Mouse (Mus musculus): ENCODE data around the gene Dbi. TPM values are rescaled to one million over a fixed set of nuclear protein-coding genes. Genes with fewer than 3 reads are reported as not detected.

Dbi gene
- 313 and 381 TPM in 2 replicates for polyA plus RNA-seq (2012; rRNA removed)
- polyA plus RNA-seq (2014; fragmentation: Nextera tagmentation; extraction: Ambion mirVana): 660 and 749 TPM in 2 replicates

DNA sequence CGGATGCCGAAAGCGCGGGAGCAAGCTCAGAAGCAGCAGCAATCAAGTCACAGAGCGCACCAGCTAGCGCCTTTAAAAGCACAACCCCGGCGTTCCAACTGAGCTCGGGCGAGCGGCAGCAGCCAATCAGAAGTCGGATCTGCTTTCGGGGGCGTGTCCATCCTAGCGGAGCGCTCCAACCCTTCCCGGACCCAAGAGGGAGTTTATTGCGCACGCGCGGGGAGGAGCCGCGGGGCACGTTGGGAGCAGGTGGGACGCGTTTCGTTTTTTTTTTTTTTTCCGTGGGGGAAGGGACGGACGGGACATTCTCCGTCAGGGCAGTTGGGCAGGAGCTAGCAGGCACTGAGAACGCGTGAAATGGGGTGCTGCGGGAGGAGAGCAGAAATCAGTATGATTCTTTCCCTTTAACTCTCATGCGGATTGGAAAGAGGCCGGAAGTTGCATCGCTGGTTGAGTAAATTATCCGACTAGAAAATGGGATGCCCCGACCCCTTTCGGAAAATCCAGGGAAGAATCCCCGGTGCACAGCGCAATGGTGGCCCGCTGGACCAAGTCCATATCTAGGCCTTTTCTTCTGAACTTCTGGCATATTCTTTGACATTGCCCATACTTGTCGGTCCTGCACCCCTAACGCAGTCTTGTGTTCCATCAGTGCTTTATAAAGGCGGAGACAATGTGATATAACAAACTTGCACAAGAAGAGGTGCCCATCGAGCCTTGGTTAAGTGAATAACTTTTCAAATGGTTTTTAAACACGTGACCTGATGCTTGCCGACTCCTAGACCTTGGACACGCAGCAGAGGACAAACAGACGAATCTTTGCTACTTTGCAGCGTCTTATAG is at the start of gene Dbi, which contains the start of gene 3110009E18Rik:
TSS of gene Dbi (minus strand) at position 110 of the 843 bp plus-strand sequence.
TSS of gene 3110009E18Rik (plus strand) at position 219 of the 843 bp plus-strand sequence.
- H3K9ac ChIP-seq (ENCODE audit: low read depth, low read length, severe bottlenecking): peak within 1 kb of the TSS; percentile 60
- H3K36me3 ChIP-seq (ENCODE audit: control insufficient read depth, insufficient read depth, low read length): peaks cover 4% of the 10 kb centered on the region
- TF ChIP-seq POLR2A (IDR thresholded peaks at IDR 0.05; ENCODE audit: borderline replicate concordance, extremely low read depth, insufficient read depth, insufficient read length): peak; percentile 81; the same call in 1 of the 2 replicates
- H3K9me3 ChIP-seq (ENCODE audit: control insufficient read depth, low read length): no peaks in the 10 kb centered on the region
- peak within 1 kb of the TSS; percentile 88 for H3K4me2 ChIP-seq (replicated peaks; ENCODE audit: low read depth, low read length, severe bottlenecking)
- peak within 1 kb of the TSS; percentile 51 for H3K4me3 ChIP-seq (replicated peaks; ENCODE audit: low read length)
- ATAC-seq (ENCODE audit: low FRiP score, low read depth) (peak; percentile 96), DNase-seq (ENCODE audit: low spot score) (peak; percentile 99)
- 2% methylated on average over 50 of the region's 52 CpGs for WGBS
- H3K27ac ChIP-seq (replicated peaks; ENCODE audit: low read depth, low read length): peak within 1 kb of the TSS; percentile 83
- H3K4me1 ChIP-seq (ENCODE audit: control insufficient read depth, insufficient read depth, low read length): peaks cover 10% of the 10 kb centered on the region
- H3K27me3 ChIP-seq (ENCODE audit: control insufficient read depth, insufficient read depth, low read length): no peaks in the 10 kb centered on the region

DNA sequence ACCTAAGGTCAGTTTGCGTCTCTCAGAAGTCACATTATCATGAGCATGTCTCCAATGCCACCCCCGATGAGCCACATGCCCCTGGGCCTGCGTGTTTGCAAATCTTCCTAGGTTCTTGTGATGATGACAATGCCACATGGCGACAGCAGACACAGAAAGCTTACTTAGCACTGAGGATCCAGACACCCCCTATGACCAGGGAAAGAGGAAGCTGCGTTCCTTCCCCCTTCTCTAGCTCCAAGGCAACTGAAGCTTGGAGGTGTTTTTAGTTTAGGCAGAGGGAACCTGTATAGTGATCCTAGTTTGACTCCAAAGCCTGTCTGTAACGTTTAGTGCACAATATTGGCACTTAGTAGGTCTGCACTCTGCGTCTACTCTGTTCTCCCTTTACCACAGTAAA is 49.4 kb upstream of the Dbi start:
- no peak for ATAC-seq (ENCODE audit: low FRiP score, low read depth)
- Histone ChIP-seq H3K4me3 (replicated peaks; ENCODE audit: low read length) (no peak overlapping the region), H3K36me3 (ENCODE audit: control insufficient read depth, insufficient read depth, low read length) (no peaks in the 10 kb centered on the region), H3K4me2 (replicated peaks; ENCODE audit: low read depth, low read length, severe bottlenecking) (no peak overlapping the region), H3K9ac (ENCODE audit: low read depth, low read length, severe bottlenecking) (no peak overlapping the region), H3K4me1 (ENCODE audit: control insufficient read depth, insufficient read depth, low read length) (no peaks in the 10 kb centered on the region), H3K9me3 (ENCODE audit: control insufficient read depth, low read length) (no peaks in the 10 kb centered on the region), H3K27ac (replicated peaks; ENCODE audit: low read depth, low read length) (no peak overlapping the region), H3K27me3 (ENCODE audit: control insufficient read depth, insufficient read depth, low read length) (no peaks in the 10 kb centered on the region)
- no peak for DNase-seq (ENCODE audit: low spot score)
- TF ChIP-seq POLR2A (IDR thresholded peaks at IDR 0.05; ENCODE audit: borderline replicate concordance, extremely low read depth, insufficient read depth, insufficient read length): no peak
- 85% methylated on average over 7 of the region's 7 CpGs for WGBS

- Histone ChIP-seq H3K4me2 (replicated peaks; ENCODE audit: low read depth, low read length, severe bottlenecking) (no peak overlapping the region), H3K9ac (ENCODE audit: low read depth, low read length, severe bottlenecking) (no peak overlapping the region), H3K4me3 (replicated peaks; ENCODE audit: low read length) (no peak overlapping the region), H3K36me3 (ENCODE audit: control insufficient read depth, insufficient read depth, low read length) (no peaks in the 10 kb centered on the region), H3K27me3 (ENCODE audit: control insufficient read depth, insufficient read depth, low read length) (no peaks in the 10 kb centered on the region), H3K9me3 (ENCODE audit: control insufficient read depth, low read length) (no peaks in the 10 kb centered on the region), H3K27ac (replicated peaks; ENCODE audit: low read depth, low read length) (no peak overlapping the region), H3K4me1 (ENCODE audit: control insufficient read depth, insufficient read depth, low read length) (no peaks in the 10 kb centered on the region)
- WGBS: 76% methylated on average over 7 of the region's 7 CpGs
- TF ChIP-seq POLR2A (IDR thresholded peaks at IDR 0.05; ENCODE audit: borderline replicate concordance, extremely low read depth, insufficient read depth, insufficient read length): no peak
- DNase-seq (ENCODE audit: low spot score) (no peak), ATAC-seq (ENCODE audit: low FRiP score, low read depth) (no peak)
These were observed 47.8 kb upstream of the Dbi start for GRCm38 (mm10) chr1:120168674-120169073.

- DNase-seq (ENCODE audit: low spot score) (no peak), ATAC-seq (ENCODE audit: low FRiP score, low read depth) (no peak)
- no peaks in the 10 kb centered on the region for H3K36me3 ChIP-seq (ENCODE audit: control insufficient read depth, insufficient read depth, low read length)
- H3K9me3 ChIP-seq (ENCODE audit: control insufficient read depth, low read length): 0 out of 2 replicates have a peak, but pooled peaks cover 3% of the 10 kb centered on the region
- H3K27me3 ChIP-seq (ENCODE audit: control insufficient read depth, insufficient read depth, low read length): no peaks in the 10 kb centered on the region
- H3K9ac ChIP-seq (ENCODE audit: low read depth, low read length, severe bottlenecking): no peak overlapping the region
- H3K27ac ChIP-seq (replicated peaks; ENCODE audit: low read depth, low read length): no peak overlapping the region
- H3K4me2 ChIP-seq (replicated peaks; ENCODE audit: low read depth, low read length, severe bottlenecking): no peak overlapping the region
- TF ChIP-seq POLR2A (IDR thresholded peaks at IDR 0.05; ENCODE audit: borderline replicate concordance, extremely low read depth, insufficient read depth, insufficient read length): no peak
- no peak overlapping the region for H3K4me3 ChIP-seq (replicated peaks; ENCODE audit: low read length)
- no peaks in the 10 kb centered on the region for H3K4me1 ChIP-seq (ENCODE audit: control insufficient read depth, insufficient read depth, low read length)
- 59% methylated on average over 4 of the region's 4 CpGs for WGBS
These were observed 47.1 kb upstream of the Dbi start for GRCm38 (mm10) chr1:120168016-120168415.

DNA sequence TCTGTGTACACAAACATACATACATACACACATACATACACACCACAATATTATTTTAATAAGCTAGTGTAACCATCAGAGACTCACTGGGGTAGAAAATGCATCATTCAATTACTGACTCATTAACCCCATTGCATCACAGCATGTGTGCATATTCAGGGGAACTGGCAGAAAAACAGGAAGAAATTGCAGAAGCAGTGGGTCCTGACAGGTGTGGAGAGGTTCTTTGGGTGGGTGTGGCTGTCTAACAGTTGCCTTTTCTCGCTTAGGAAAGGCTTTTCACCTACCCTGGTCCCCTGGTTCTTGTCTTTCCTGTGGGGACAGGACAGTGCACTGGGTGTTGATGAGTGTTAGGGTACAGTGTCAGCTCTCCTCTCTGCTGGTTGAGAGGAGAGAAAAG is 41.7 kb upstream of the Dbi start:
- H3K4me3 ChIP-seq (replicated peaks; ENCODE audit: low read length): no peak overlapping the region
- H3K9me3 ChIP-seq (ENCODE audit: control insufficient read depth, low read length): 0 out of 2 replicates have a peak, but pooled peaks cover 6% of the 10 kb centered on the region
- peaks cover 3% of the 10 kb centered on the region; the same call in 1 of the 2 replicates for H3K4me1 ChIP-seq (ENCODE audit: control insufficient read depth, insufficient read depth, low read length)
- H3K27ac ChIP-seq (replicated peaks; ENCODE audit: low read depth, low read length): no peak overlapping the region
- 81% methylated on average over 1 of the region's 1 CpGs for WGBS
- no peaks in the 10 kb centered on the region for H3K27me3 ChIP-seq (ENCODE audit: control insufficient read depth, insufficient read depth, low read length)
- no peak overlapping the region for H3K9ac ChIP-seq (ENCODE audit: low read depth, low read length, severe bottlenecking)
- H3K4me2 ChIP-seq (replicated peaks; ENCODE audit: low read depth, low read length, severe bottlenecking): no peak overlapping the region
- ATAC-seq (ENCODE audit: low FRiP score, low read depth) (no peak), DNase-seq (ENCODE audit: low spot score) (no peak)
- TF ChIP-seq POLR2A (IDR thresholded peaks at IDR 0.05; ENCODE audit: borderline replicate concordance, extremely low read depth, insufficient read depth, insufficient read length): no peak
- no peaks in the 10 kb centered on the region for H3K36me3 ChIP-seq (ENCODE audit: control insufficient read depth, insufficient read depth, low read length)
